Mouse (Mus musculus) MEL (cell line): Measurements from ENCODE around the gene Bcl6.

Experiments used
- CTCF ChIP-seq, 3 experiments: IDR thresholded peaks in 2 of 3; conservative IDR thresholded peaks in 1 of 3; 2 replicates each; pipeline ENCODE4 v1.5.1; 2011 to 2012; ENCODE audit warnings: low read length in 3 of 3, low read depth in 2 of 3, mild to moderate bottlenecking in 2 of 3, improper control_type of control experiment in 1 of 3, inconsistent platforms in 1 of 3, mixed read lengths in 1 of 3, moderate library complexity in 1 of 3; ENCODE audit not compliant: control insufficient read depth in 1 of 3, insufficient read depth in 1 of 3, poor library complexity in 1 of 3, severe bottlenecking in 1 of 3
- MAX ChIP-seq: IDR thresholded peaks from 2 replicates; pipeline ENCODE4 v1.6.1; 2011; ENCODE audit warnings: low read length, improper control_type of control experiment
- POLR2AphosphoS5 ChIP-seq: IDR thresholded peaks from 2 replicates; pipeline ENCODE4 v1.6.1; 2012; ENCODE audit warnings: low read depth, borderline replicate concordance, mild to moderate bottlenecking, inconsistent platforms, low read length, moderate library complexity, mixed read lengths
- TAL1 ChIP-seq: IDR thresholded peaks from 2 replicates; pipeline ENCODE4 v1.6.1; 2012; ENCODE audit warnings: mild to moderate bottlenecking, inconsistent platforms, low read length, moderate library complexity, mixed read lengths

- TF ChIP-seq CTCF (IDR thresholded peaks at IDR 0.05 in 2 of 3, conservative IDR thresholded peaks at IDR 0.05 in 1 of 3; ENCODE audit: control insufficient read depth in 1 of 3, insufficient read depth in 1 of 3, low read depth in 2 of 3, low read length in 3 of 3, poor library complexity in 1 of 3, severe bottlenecking in 1 of 3) (no peak), MAX (no peak), POLR2AphosphoS5 (no peak), TAL1 (no peak)
Observed at GRCm38 (mm10) chr16:23977732-23978131, 10.9 kb downstream of the Bcl6 start.
